Mouse (Mus musculus) WW6 (cell line): Measurements from ENCODE around the gene Emc9.

ENCODE experiments used
- DNase-seq: peaks from one replicate; pipeline ENCODE4 v3.0.0-alpha.2; 2013; ENCODE audit warnings: low read depth, low spot score

Emc9 gene

GRCm38 (mm10) chr14:55584702-55585565 is at the start of gene Emc9:
Gene Emc9 (minus strand): TSS chr14:55585302.
- DNase-seq: no peak

GRCm38 (mm10) chr14:55629312-55629711 is 44.2 kb upstream of the Emc9 start:
- DNase-seq: no peak

GRCm38 (mm10) chr14:55628077-55628827 is 43.1 kb upstream of the Emc9 start:
- DNase-seq: no peak

- DNase-seq: no peak
Observed at GRCm38 (mm10) chr14:55618486-55619195, 33.5 kb upstream of the Emc9 start.

- peak; percentile 80 for DNase-seq
Observed at GRCm38 (mm10) chr14:55617822-55618221, 32.7 kb upstream of the Emc9 start, which contains the start of gene Rec8. Gene Rec8 (plus strand): TSS chr14:55618037.

- no peak for DNase-seq
Observed at GRCm38 (mm10) chr14:55616844-55617243, 31.7 kb upstream of the Emc9 start.

GRCm38 (mm10) chr14:55615876-55616275 is 30.8 kb upstream of the Emc9 start:
- DNase-seq: no peak

- no peak for DNase-seq
Observed at GRCm38 (mm10) chr14:55614565-55615178, 29.6 kb upstream of the Emc9 start.

GRCm38 (mm10) chr14:55613346-55613745 is 28.2 kb upstream of the Emc9 start:
- DNase-seq: no peak

- no peak for DNase-seq
Observed at GRCm38 (mm10) chr14:55608339-55608738, 23.2 kb upstream of the Emc9 start.

- no peak for DNase-seq
Observed at GRCm38 (mm10) chr14:55605743-55606459, 20.8 kb upstream of the Emc9 start.

GRCm38 (mm10) chr14:55604823-55605222 is 19.7 kb upstream of the Emc9 start:
- no peak for DNase-seq

GRCm38 (mm10) chr14:55603633-55604576 is 18.8 kb upstream of the Emc9 start:
- peak; percentile 92 for DNase-seq

GRCm38 (mm10) chr14:55603271-55603632 is 18.1 kb upstream of the Emc9 start, which contains the start of gene Irf9:
Gene Irf9 (plus strand): TSS chr14:55603571.
- DNase-seq: no peak

GRCm38 (mm10) chr14:55598521-55599390 is 13.7 kb upstream of the Emc9 start:
- DNase-seq: no peak

GRCm38 (mm10) chr14:55596036-55596690 is 11.1 kb upstream of the Emc9 start:
- DNase-seq: no peak

- DNase-seq: no peak
Observed at GRCm38 (mm10) chr14:55592226-55592625, 7.1 kb upstream of the Emc9 start.

GRCm38 (mm10) chr14:55591331-55591891 is 6.3 kb upstream of the Emc9 start, which contains the start of gene Rnf31:
Gene Rnf31 (plus strand): TSS chr14:55591708.
- peak; percentile 89 for DNase-seq
